Mouse (Mus musculus) C2C12 (cell line): Measurements from ENCODE around the gene Pacsin3. TPM values are rescaled to one million over a fixed set of nuclear protein-coding genes. Genes with fewer than 3 reads are reported as not detected.

Experiments
- H3K27me3 ChIP-seq: one replicate; pipeline ENCODE4 v1.6.1; 2011; ENCODE audit not compliant: control insufficient read depth, insufficient read depth, insufficient read length
- H3K36me3 ChIP-seq: one replicate; pipeline ENCODE4 v1.6.1; 2011; ENCODE audit not compliant: control insufficient read depth, insufficient read depth
- H3K4me3 ChIP-seq: one replicate; pipeline ENCODE4 v1.5.1; 2011; ENCODE audit warnings: mild to moderate bottlenecking, control low read depth; ENCODE audit not compliant: poor library complexity, insufficient read depth, severe bottlenecking
- H3K79me2 ChIP-seq: one replicate; pipeline ENCODE4 v1.6.1; 2011; ENCODE audit not compliant: control insufficient read depth, insufficient read depth
- H3K79me3 ChIP-seq: one replicate; pipeline ENCODE4 v1.6.1; 2011; ENCODE audit warnings: low read depth, control low read depth
- H3ac ChIP-seq: one replicate; pipeline ENCODE3; 2011; ENCODE audit warnings: low read depth; ENCODE audit not compliant: control insufficient read depth, insufficient read length
- CEBPB ChIP-seq: IDR thresholded peaks from one replicate; pipeline ENCODE4 v1.6.1; 2011; ENCODE audit warnings: low read depth, mild to moderate bottlenecking, control low read depth, moderate library complexity
- CTCF ChIP-seq: IDR thresholded peaks from one replicate; pipeline ENCODE4 v1.5.1; 2011; ENCODE audit not compliant: control insufficient read depth, insufficient read depth, insufficient read length
- FOSL1 ChIP-seq: IDR thresholded peaks from one replicate; pipeline ENCODE4 v1.8.0; 2011; ENCODE audit warnings: mild to moderate bottlenecking, low read length; ENCODE audit not compliant: poor library complexity, insufficient read depth, severe bottlenecking
- MAX ChIP-seq: IDR thresholded peaks from one replicate; pipeline ENCODE4 v1.6.1; 2011; ENCODE audit warnings: mild to moderate bottlenecking, control low read depth
- MYOD1 ChIP-seq: IDR thresholded peaks from one replicate; pipeline ENCODE4 v1.6.1; 2011; ENCODE audit warnings: low read depth; ENCODE audit not compliant: control insufficient read depth, insufficient read length
- MYOG ChIP-seq: IDR thresholded peaks from one replicate; pipeline ENCODE4 v1.6.1; 2011; ENCODE audit not compliant: control insufficient read depth, insufficient read length; ENCODE audit errors: extremely low read depth
- USF1 ChIP-seq: IDR thresholded peaks from one replicate; pipeline ENCODE4 v1.6.1; 2011; ENCODE audit warnings: low read depth, mild to moderate bottlenecking, control low read depth, moderate library complexity
- polyA plus RNA-seq: library from polyadenylated mRNA; unstranded; fragments of >200 nt; fragmentation: generic; extraction: Trizol; gene quantifications from one replicate; pipeline ENCODE4 v1.2.1, GENCODE M21; 2012; ENCODE audit warnings: missing spikeins

The Pacsin3 gene
- polyA plus RNA-seq, 1 experiment = 19.0 TPM

DNA sequence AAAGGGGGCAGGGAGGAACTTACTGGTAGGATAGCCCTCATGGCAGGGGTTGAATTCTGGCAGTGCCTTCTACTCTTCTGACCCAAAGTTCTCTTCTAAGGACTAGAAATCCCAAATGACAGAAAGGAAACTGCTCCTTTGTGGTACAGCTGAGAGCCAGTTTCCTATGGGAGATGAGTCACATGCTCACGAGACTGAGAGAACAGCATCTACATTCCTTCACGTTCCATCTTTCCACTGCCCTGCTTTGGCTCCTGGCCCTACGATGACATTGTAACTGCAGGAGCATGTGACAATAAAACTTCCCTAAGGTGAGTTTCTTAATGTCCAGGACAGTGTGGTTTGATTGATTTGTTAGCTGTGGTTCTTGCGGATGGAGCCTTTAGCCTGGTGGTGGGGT, 7.4 kb upstream of the Pacsin3 start:
- no peak overlapping the region for H3ac ChIP-seq
- H3K79me2 ChIP-seq = no peaks in the 10 kb centered on the region
- H3K79me3 ChIP-seq = no peaks in the 10 kb centered on the region
- no peaks in the 10 kb centered on the region for H3K36me3 ChIP-seq
- TF ChIP-seq USF1 (peak; percentile 32), MAX (no peak)
- no peaks in the 10 kb centered on the region for H3K27me3 ChIP-seq
- no peak overlapping the region for H3K4me3 ChIP-seq

DNA sequence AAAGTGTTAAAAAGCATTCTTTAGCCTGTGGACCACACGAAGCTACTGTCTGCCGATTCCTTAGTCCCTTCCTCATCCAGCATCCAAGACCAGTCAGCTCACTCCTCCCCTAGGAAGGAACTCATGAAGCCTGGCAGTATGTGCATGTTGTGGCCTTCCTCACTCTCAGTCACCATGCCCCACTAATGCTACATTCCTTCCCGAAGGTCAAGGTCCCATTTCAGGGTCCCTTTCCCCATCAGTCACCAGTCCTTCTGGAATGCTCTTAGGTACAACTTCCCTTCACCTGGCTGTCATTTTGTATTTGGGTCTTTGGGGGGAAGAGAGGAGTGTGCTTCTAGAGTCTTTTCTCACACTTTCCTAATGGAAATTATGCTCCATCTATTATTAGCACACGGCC, 3.8 kb upstream of the Pacsin3 start:
- Histone ChIP-seq H3K27me3 (no peaks in the 10 kb centered on the region), H3K36me3 (no peaks in the 10 kb centered on the region), H3K79me2 (no peaks in the 10 kb centered on the region), H3K4me3 (no peak overlapping the region), H3ac (no peak overlapping the region), H3K79me3 (no peaks in the 10 kb centered on the region)
- no peak for TF ChIP-seq MYOD1
- TF ChIP-seq MAX = no peak
- TF ChIP-seq MYOG = no peak
- no peak for TF ChIP-seq FOSL1
- TF ChIP-seq CTCF = no peak
- TF ChIP-seq USF1 = no peak
- no peak for TF ChIP-seq CEBPB

DNA sequence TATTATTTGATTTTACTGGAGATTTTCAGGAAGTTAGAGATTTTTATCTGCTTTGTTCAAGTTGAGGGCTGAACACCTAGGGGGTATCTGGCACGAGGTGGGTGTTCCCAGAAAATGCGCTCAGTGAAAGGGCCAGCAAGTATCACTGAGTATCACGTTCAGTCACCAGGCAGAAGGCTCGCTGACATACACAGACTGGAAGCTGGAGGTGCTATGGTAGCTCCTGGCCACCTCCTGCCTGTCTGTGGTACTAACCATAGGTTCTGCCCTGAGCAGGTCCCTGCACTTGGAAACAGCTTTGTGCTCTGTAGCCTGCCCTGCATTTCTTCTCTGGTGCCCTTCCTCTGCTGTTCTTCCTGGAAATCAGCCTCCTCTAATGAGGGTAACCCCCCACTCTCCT, 3.2 kb upstream of the Pacsin3 start:
- TF ChIP-seq CEBPB (no peak), USF1 (no peak), MAX (no peak), CTCF (no peak), FOSL1 (no peak), MYOG (no peak), MYOD1 (no peak)
- H3K79me2 ChIP-seq = no peaks in the 10 kb centered on the region
- no peak overlapping the region for H3K4me3 ChIP-seq
- H3K27me3 ChIP-seq = no peaks in the 10 kb centered on the region
- H3K79me3 ChIP-seq = no peaks in the 10 kb centered on the region
- H3K36me3 ChIP-seq = no peaks in the 10 kb centered on the region
- no peak overlapping the region for H3ac ChIP-seq

DNA sequence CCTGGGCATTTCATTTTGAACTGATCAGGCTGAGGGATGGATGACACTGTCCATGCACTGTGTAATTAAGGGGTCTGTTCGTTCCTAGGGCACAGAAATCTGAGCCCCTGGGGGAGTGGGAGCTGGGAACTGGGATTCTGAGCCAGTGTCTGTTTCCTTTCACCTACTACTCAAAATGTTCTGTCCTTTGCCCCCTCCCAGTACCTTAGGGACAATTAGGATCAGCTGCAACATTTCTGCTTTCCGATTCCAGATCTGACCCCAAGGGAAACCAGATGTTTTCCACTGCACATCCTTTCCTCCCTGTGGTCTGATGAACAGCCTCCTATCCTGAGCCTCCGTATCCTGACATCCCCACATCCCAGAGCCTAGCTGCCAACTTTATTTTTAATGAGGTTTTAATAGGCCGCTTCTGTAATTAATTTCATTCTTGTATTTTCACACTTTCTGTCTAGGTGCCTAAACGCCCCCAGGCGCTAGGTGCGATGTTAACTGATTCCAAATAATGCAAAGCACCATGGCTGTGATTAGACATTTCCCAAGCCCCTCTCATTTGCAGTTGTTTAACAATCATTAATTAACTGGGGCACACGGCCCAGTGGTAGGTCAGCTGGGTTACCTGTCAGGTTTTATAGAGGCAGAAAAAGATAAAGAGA, 901 bp upstream of the Pacsin3 start:
- Histone ChIP-seq H3K27me3 (no peaks in the 10 kb centered on the region), H3K4me3 (no peak overlapping the region), H3K79me2 (no peaks in the 10 kb centered on the region), H3ac (no peak overlapping the region), H3K36me3 (no peaks in the 10 kb centered on the region), H3K79me3 (no peaks in the 10 kb centered on the region)
- TF ChIP-seq MYOG (no peak), MAX (no peak), MYOD1 (no peak), CEBPB (no peak), CTCF (no peak), USF1 (no peak), FOSL1 (no peak)

DNA sequence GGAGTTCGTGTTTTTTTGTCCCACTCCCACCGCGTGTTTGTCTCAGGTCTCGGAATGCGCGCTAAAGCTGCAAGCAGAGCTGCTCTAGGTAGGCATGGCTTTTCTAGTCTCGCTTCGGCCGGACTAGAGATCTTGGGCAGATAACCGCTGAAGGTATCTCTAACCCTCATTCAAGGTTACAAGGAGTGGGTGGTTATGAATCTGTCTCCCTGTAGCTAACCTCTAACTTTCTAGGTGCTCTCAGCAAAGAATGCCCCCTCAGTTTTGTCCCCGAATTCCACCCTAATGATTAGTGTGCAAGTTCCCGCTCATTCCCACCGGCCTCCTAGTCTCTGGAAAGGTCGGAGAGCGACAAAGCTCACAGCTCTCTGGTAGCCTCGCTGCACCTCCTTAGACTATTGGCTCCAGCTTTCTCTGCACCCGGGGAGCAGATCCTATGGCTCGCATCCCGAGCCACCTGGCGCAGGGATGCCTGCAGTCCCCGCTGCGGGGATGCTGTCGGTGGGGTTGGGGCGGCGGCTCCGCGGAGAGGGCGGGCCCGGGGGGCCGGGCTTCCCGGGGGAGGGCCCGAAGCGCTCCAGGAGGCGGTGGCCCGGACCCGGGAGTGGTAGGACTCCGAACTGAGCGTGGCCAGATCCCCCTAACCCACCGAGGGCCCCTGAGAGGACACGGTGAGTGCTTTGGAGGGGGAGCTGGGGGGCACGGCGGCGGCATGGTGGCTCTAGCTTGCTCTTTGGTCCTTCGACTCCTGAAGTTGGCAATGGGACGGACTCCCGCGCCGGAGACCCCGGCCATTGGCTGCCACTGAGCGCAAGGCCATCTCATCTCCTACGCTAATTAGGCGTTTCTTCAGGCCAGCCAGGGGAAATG, 737 bp downstream of the Pacsin3 start:
- TF ChIP-seq USF1 = no peak
- TF ChIP-seq MYOG = no peak
- TF ChIP-seq CTCF = no peak
- TF ChIP-seq FOSL1 = no peak
- no peak for TF ChIP-seq MYOD1
- TF ChIP-seq CEBPB = no peak
- TF ChIP-seq MAX = no peak
- Histone ChIP-seq H3K79me2 (no peaks in the 10 kb centered on the region), H3ac (peak overlapping the region; percentile 66), H3K4me3 (peak overlapping the region; percentile 51), H3K27me3 (no peaks in the 10 kb centered on the region), H3K36me3 (peaks cover 1% of the 10 kb centered on the region), H3K79me3 (no peaks in the 10 kb centered on the region)
